Mouse (Mus musculus) neural tube, embryonic 13.5 days (tissue): ENCODE results near the gene Ube4a. TPM values are rescaled to one million over a fixed set of nuclear protein-coding genes. Genes with fewer than 3 reads are reported as not detected.
"Not testable (repeated sequence)": the region's sequence is repeated elsewhere in the genome, so short reads cannot be mapped to it uniquely, and the experiment has no call there.

Experiments
- ATAC-seq: fragments of 200-750 bp; cut with Nextera tagmentation; 2 replicates; pipeline ENCODE4 v1.8.0; 2017; ENCODE audit warnings: low read depth, mild to moderate bottlenecking, moderate TSS enrichment, moderate library complexity
- H3K27ac ChIP-seq: fragments of 300-500 bp; sonication (generic); replicated peaks from 2 replicates; pipeline ENCODE4 v1.5.1; 2015; ENCODE audit warnings: moderate library complexity, mild to moderate bottlenecking, inconsistent platforms
- H3K27me3 ChIP-seq: fragments of 300-500 bp; sonication (generic); 2 replicates; pipeline ENCODE4 v1.6.1; 2015; ENCODE audit warnings: mild to moderate bottlenecking, inconsistent platforms
- H3K36me3 ChIP-seq: fragments of 300-500 bp; sonication (generic); 2 replicates; pipeline ENCODE4 v1.6.1; 2015; ENCODE audit warnings: mild to moderate bottlenecking, inconsistent platforms
- H3K4me1 ChIP-seq: fragments of 300-500 bp; sonication (generic); replicated peaks from 2 replicates; pipeline ENCODE4 v1.6.1; 2015; ENCODE audit warnings: inconsistent platforms
- H3K4me2 ChIP-seq: fragments of 300-500 bp; sonication (generic); 2 replicates; pipeline ENCODE4 v1.6.1; 2015; ENCODE audit warnings: inconsistent platforms, mild to moderate bottlenecking, moderate library complexity
- H3K4me3 ChIP-seq: fragments of 300-500 bp; sonication (generic); 2 replicates; pipeline ENCODE4 v1.5.1; 2015; ENCODE audit warnings: mild to moderate bottlenecking, inconsistent platforms
- H3K9ac ChIP-seq: fragments of 300-500 bp; sonication (generic); 2 replicates; pipeline ENCODE4 v1.6.1; 2015; ENCODE audit warnings: moderate library complexity, mild to moderate bottlenecking, inconsistent platforms
- H3K9me3 ChIP-seq: fragments of 300-500 bp; sonication (generic); 2 replicates; pipeline ENCODE4 v1.6.1; 2016; ENCODE audit warnings: inconsistent platforms
- WGBS: fragments of 180-500 bp; shearing (Covaris S2); methylation state at CpG from one replicate; pipeline ENCODE4 v1.1.7; 2015; 5-methylcytosine and 5-hydroxymethylcytosine counted together
- polyA plus RNA-seq: library from polyadenylated mRNA; unstranded; fragments of >200 nt; fragmentation: Nextera tagmentation; extraction: Ambion mirVana; gene quantifications from 2 replicates; pipeline ENCODE4 v1.2.1, GENCODE M21; 2015

Gene Ube4a
- polyA plus RNA-seq, 1 experiment from 2014 or later, result 38.1 TPM

GRCm38 (mm10) chr9:44979806-44980205 lies 14.4 kb upstream of the Ube4a start:
- H3K9me3 ChIP-seq, result no peaks in the 10 kb centered on the region

GRCm38 (mm10) chr9:44977813-44978212 lies 12.4 kb upstream of the Ube4a start:
- no peak overlapping the region for H3K9ac ChIP-seq
- 76% methylated on average over 6 of the region's 6 CpGs for WGBS
- no peak overlapping the region for H3K4me3 ChIP-seq
- H3K9me3 ChIP-seq, result no peaks in the 10 kb centered on the region
- H3K27ac ChIP-seq, result no peak overlapping the region
- H3K27me3 ChIP-seq, result peaks cover 18% of the 10 kb centered on the region
- ATAC-seq, result no peak
- H3K4me1 ChIP-seq, result no peaks in the 10 kb centered on the region
- H3K4me2 ChIP-seq, result no peak overlapping the region
- no peaks in the 10 kb centered on the region for H3K36me3 ChIP-seq

More at GRCm38 (mm10) chr9:44979806-44980205, 14.4 kb upstream of the Ube4a start:
- Histone ChIP-seq H3K4me3 (no peak overlapping the region), H3K27me3 (no peaks in the 10 kb centered on the region), H3K27ac (no peak overlapping the region), H3K9ac (no peak overlapping the region), H3K36me3 (no peaks in the 10 kb centered on the region), H3K4me1 (no peaks in the 10 kb centered on the region), H3K4me2 (no peak overlapping the region)
- 84% methylated on average over 7 of the region's 7 CpGs for WGBS
- ATAC-seq, result no peak

GRCm38 (mm10) chr9:44969450-44969849 lies 4.0 kb upstream of the Ube4a start:
- ATAC-seq, result no peak
- WGBS, result 85% methylated on average over 1 of the region's 1 CpGs

GRCm38 (mm10) chr9:44967763-44968162 lies 2.4 kb upstream of the Ube4a start:
- not testable (repeated sequence) for H3K4me2 ChIP-seq, H3K9me3 ChIP-seq, H3K36me3 ChIP-seq, ATAC-seq, H3K9ac ChIP-seq, H3K4me3 ChIP-seq, H3K27ac ChIP-seq
- H3K4me1 ChIP-seq, result peaks cover 18% of the 10 kb centered on the region
- H3K27me3 ChIP-seq, result peaks cover 18% of the 10 kb centered on the region; the same call in 1 of the 2 replicates
- 86% methylated on average over 5 of the region's 5 CpGs for WGBS

More at GRCm38 (mm10) chr9:44969450-44969849, 4.0 kb upstream of the Ube4a start:
- Histone ChIP-seq H3K4me2 (no peak overlapping the region), H3K9ac (no peak overlapping the region), H3K36me3 (no peaks in the 10 kb centered on the region), H3K4me3 (no peak overlapping the region), H3K27ac (no peak overlapping the region), H3K4me1 (peaks cover 12% of the 10 kb centered on the region), H3K27me3 (peaks cover 35% of the 10 kb centered on the region), H3K9me3 (no peaks in the 10 kb centered on the region)

GRCm38 (mm10) chr9:44966815-44967242 lies 1.4 kb upstream of the Ube4a start:
- Histone ChIP-seq H3K4me3 (no peak overlapping the region), H3K9me3 (no peaks in the 10 kb centered on the region), H3K36me3 (peaks cover 7% of the 10 kb centered on the region), H3K4me1 (peaks cover 18% of the 10 kb centered on the region), H3K27me3 (peaks cover 12% of the 10 kb centered on the region; the same call in 1 of the 2 replicates), H3K27ac (no peak overlapping the region), H3K4me2 (no peak overlapping the region), H3K9ac (no peak overlapping the region)
- ATAC-seq, result no peak
- WGBS, result 27% methylated on average over 3 of the region's 3 CpGs

GRCm38 (mm10) chr9:44965833-44966466 lies 550 bp upstream of the Ube4a start:
- ATAC-seq, result peak; percentile 44
- H3K4me1 ChIP-seq, result peaks cover 18% of the 10 kb centered on the region
- 11% methylated on average over 10 of the region's 10 CpGs for WGBS
- peaks cover 7% of the 10 kb centered on the region; the same call in 1 of the 2 replicates for H3K27me3 ChIP-seq
- peak overlapping the region; percentile 82 for H3K4me2 ChIP-seq
- H3K27ac ChIP-seq, result peak overlapping the region; percentile 68
- H3K36me3 ChIP-seq, result peaks cover 16% of the 10 kb centered on the region
- peak overlapping the region; percentile 95 for H3K4me3 ChIP-seq
- no peaks in the 10 kb centered on the region for H3K9me3 ChIP-seq
- peak overlapping the region; percentile 65 for H3K9ac ChIP-seq

GRCm38 (mm10) chr9:44954432-44954831 lies 11.0 kb downstream of the Ube4a start:
- no peak for ATAC-seq
- H3K27me3 ChIP-seq, result no peaks in the 10 kb centered on the region
- H3K4me2 ChIP-seq, result no peak overlapping the region
- no peak overlapping the region for H3K4me3 ChIP-seq
- H3K36me3 ChIP-seq, result peaks cover 92% of the 10 kb centered on the region
- 93% methylated on average over 3 of the region's 3 CpGs for WGBS
- no peak overlapping the region for H3K9ac ChIP-seq
- no peak overlapping the region for H3K27ac ChIP-seq
- H3K4me1 ChIP-seq, result no peaks in the 10 kb centered on the region
- H3K9me3 ChIP-seq, result no peaks in the 10 kb centered on the region

- Histone ChIP-seq H3K4me2 (no peak overlapping the region), H3K36me3 (peaks cover 97% of the 10 kb centered on the region), H3K27ac (no peak overlapping the region), H3K9me3 (no peaks in the 10 kb centered on the region), H3K4me1 (no peaks in the 10 kb centered on the region), H3K4me3 (no peak overlapping the region), H3K9ac (no peak overlapping the region), H3K27me3 (no peaks in the 10 kb centered on the region)
- WGBS, result 91% methylated on average over 5 of the region's 5 CpGs
- no peak for ATAC-seq
These were observed 17.6 kb downstream of the Ube4a start for GRCm38 (mm10) chr9:44947836-44948235.

GRCm38 (mm10) chr9:44946185-44946695 lies 19.2 kb downstream of the Ube4a start:
- no peaks in the 10 kb centered on the region for H3K9me3 ChIP-seq

GRCm38 (mm10) chr9:44942421-44942820 lies 23.0 kb downstream of the Ube4a start:
- H3K27ac ChIP-seq, result no peak overlapping the region
- WGBS, result 96% methylated on average over 4 of the region's 4 CpGs
- no peaks in the 10 kb centered on the region for H3K4me1 ChIP-seq
- no peak overlapping the region for H3K4me3 ChIP-seq
- H3K9ac ChIP-seq, result no peak overlapping the region
- H3K36me3 ChIP-seq, result peaks cover 96% of the 10 kb centered on the region
- H3K4me2 ChIP-seq, result no peak overlapping the region
- ATAC-seq, result no peak
- no peaks in the 10 kb centered on the region for H3K27me3 ChIP-seq
- no peaks in the 10 kb centered on the region for H3K9me3 ChIP-seq

More at GRCm38 (mm10) chr9:44946185-44946695, 19.2 kb downstream of the Ube4a start:
- 93% methylated on average over 7 of the region's 7 CpGs for WGBS
- no peak overlapping the region for H3K4me2 ChIP-seq
- no peak overlapping the region for H3K9ac ChIP-seq
- ATAC-seq, result no peak
- no peak overlapping the region for H3K4me3 ChIP-seq
- H3K27ac ChIP-seq, result no peak overlapping the region
- H3K4me1 ChIP-seq, result no peaks in the 10 kb centered on the region
- H3K36me3 ChIP-seq, result peaks cover 97% of the 10 kb centered on the region
- no peaks in the 10 kb centered on the region for H3K27me3 ChIP-seq

GRCm38 (mm10) chr9:44941756-44942155 lies 23.6 kb downstream of the Ube4a start:
- Histone ChIP-seq H3K4me3 (no peak overlapping the region), H3K9me3 (no peaks in the 10 kb centered on the region), H3K9ac (no peak overlapping the region), H3K27ac (no peak overlapping the region), H3K36me3 (peaks cover 96% of the 10 kb centered on the region), H3K4me2 (no peak overlapping the region), H3K4me1 (no peaks in the 10 kb centered on the region), H3K27me3 (no peaks in the 10 kb centered on the region)
- no peak for ATAC-seq
- 87% methylated on average over 4 of the region's 4 CpGs for WGBS

GRCm38 (mm10) chr9:44921543-44921942 lies 43.9 kb downstream of the Ube4a start:
- H3K4me2 ChIP-seq, result peak overlapping the region; percentile 82
- H3K4me1 ChIP-seq, result peaks cover 20% of the 10 kb centered on the region
- no peak for ATAC-seq
- no peaks in the 10 kb centered on the region for H3K9me3 ChIP-seq
- peak overlapping the region; percentile 92 for H3K9ac ChIP-seq
- H3K4me3 ChIP-seq, result peak overlapping the region; percentile 94
- WGBS, result 61% methylated on average over 2 of the region's 2 CpGs
- H3K27ac ChIP-seq, result peak overlapping the region; percentile 94
- H3K36me3 ChIP-seq, result peaks cover 7% of the 10 kb centered on the region
- H3K27me3 ChIP-seq, result no peaks in the 10 kb centered on the region
